Mouse (Mus musculus): ENCODE data around the gene Il27ra. TPM values are rescaled to one million over a fixed set of nuclear protein-coding genes. Genes with fewer than 3 reads are reported as not detected.

The Il27ra gene
- polyA plus RNA-seq, 1 experiment from 2014 or later: 0.66 TPM

GRCm38 (mm10) chr8:84032777-84033176 is 9.6 kb downstream of the Il27ra start:
- no peak overlapping the region for H3K27ac ChIP-seq
- no peak overlapping the region for H3K4me3 ChIP-seq
- H3K9ac ChIP-seq: no peak overlapping the region
- no peak for ATAC-seq (ENCODE audit: low FRiP score)
- H3K9me3 ChIP-seq: no peaks in the 10 kb centered on the region
- H3K36me3 ChIP-seq: no peaks in the 10 kb centered on the region
- 77% methylated on average over 4 of the region's 4 CpGs for WGBS
- H3K4me2 ChIP-seq: no peak overlapping the region
- H3K27me3 ChIP-seq: peaks cover 35% of the 10 kb centered on the region
- H3K4me1 ChIP-seq (replicated peaks): no peaks in the 10 kb centered on the region

GRCm38 (mm10) chr8:84029272-84029671 is 13.1 kb downstream of the Il27ra start:
- H3K36me3 ChIP-seq: no peaks in the 10 kb centered on the region
- ATAC-seq (ENCODE audit: low FRiP score): no peak

GRCm38 (mm10) chr8:84027449-84027848 is 14.9 kb downstream of the Il27ra start:
- H3K27me3 ChIP-seq: peaks cover 61% of the 10 kb centered on the region
- WGBS: 12% methylated on average over 10 of the region's 10 CpGs
- H3K27ac ChIP-seq: no peak overlapping the region
- no peaks in the 10 kb centered on the region for H3K36me3 ChIP-seq
- no peak overlapping the region for H3K4me2 ChIP-seq
- no peaks in the 10 kb centered on the region for H3K9me3 ChIP-seq
- H3K4me1 ChIP-seq (replicated peaks): peaks cover 14% of the 10 kb centered on the region
- H3K9ac ChIP-seq: no peak overlapping the region
- no peak overlapping the region for H3K4me3 ChIP-seq
- ATAC-seq (ENCODE audit: low FRiP score): no peak

More at GRCm38 (mm10) chr8:84029272-84029671, 13.1 kb downstream of the Il27ra start:
- Histone ChIP-seq H3K4me1 (replicated peaks) (peaks cover 14% of the 10 kb centered on the region), H3K9ac (no peak overlapping the region), H3K27ac (no peak overlapping the region), H3K4me3 (no peak overlapping the region), H3K9me3 (no peaks in the 10 kb centered on the region), H3K4me2 (no peak overlapping the region), H3K27me3 (peaks cover 48% of the 10 kb centered on the region)
- 88% methylated on average over 5 of the region's 5 CpGs for WGBS

GRCm38 (mm10) chr8:84025863-84026262 is 16.5 kb downstream of the Il27ra start:
- Histone ChIP-seq H3K9me3 (no peaks in the 10 kb centered on the region), H3K9ac (peak overlapping the region; percentile 72), H3K27ac (no peak overlapping the region), H3K4me2 (peak overlapping the region; percentile 86), H3K4me3 (peak overlapping the region; percentile 51), H3K4me1 (replicated peaks) (peaks cover 18% of the 10 kb centered on the region), H3K36me3 (no peaks in the 10 kb centered on the region), H3K27me3 (peaks cover 77% of the 10 kb centered on the region)
- peak; percentile 81 for ATAC-seq (ENCODE audit: low FRiP score)
- 1% methylated on average over 38 of the region's 41 CpGs for WGBS

GRCm38 (mm10) chr8:84024171-84024570 is 18.2 kb downstream of the Il27ra start:
- Histone ChIP-seq H3K9me3 (no peaks in the 10 kb centered on the region), H3K4me1 (replicated peaks) (peaks cover 18% of the 10 kb centered on the region), H3K27ac (no peak overlapping the region), H3K9ac (no peak overlapping the region), H3K4me2 (no peak overlapping the region), H3K27me3 (peaks cover 86% of the 10 kb centered on the region), H3K36me3 (no peaks in the 10 kb centered on the region), H3K4me3 (no peak overlapping the region)
- WGBS: 9% methylated on average over 10 of the region's 10 CpGs
- ATAC-seq (ENCODE audit: low FRiP score): no peak

GRCm38 (mm10) chr8:84023631-84024030 is 18.8 kb downstream of the Il27ra start:
- 62% methylated on average over 1 of the region's 1 CpGs for WGBS
- ATAC-seq (ENCODE audit: low FRiP score): no peak
- peaks cover 18% of the 10 kb centered on the region for H3K4me1 ChIP-seq (replicated peaks)

GRCm38 (mm10) chr8:84023085-84023484 is 19.3 kb downstream of the Il27ra start:
- Histone ChIP-seq H3K36me3 (no peaks in the 10 kb centered on the region), H3K27ac (no peak overlapping the region), H3K4me3 (no peak overlapping the region), H3K27me3 (peaks cover 75% of the 10 kb centered on the region), H3K9me3 (no peaks in the 10 kb centered on the region), H3K4me2 (no peak overlapping the region), H3K9ac (no peak overlapping the region), H3K4me1 (replicated peaks) (peaks cover 18% of the 10 kb centered on the region)
- 61% methylated on average over 5 of the region's 5 CpGs for WGBS
- no peak for ATAC-seq (ENCODE audit: low FRiP score)

More at GRCm38 (mm10) chr8:84023631-84024030, 18.8 kb downstream of the Il27ra start:
- Histone ChIP-seq H3K4me3 (no peak overlapping the region), H3K9ac (no peak overlapping the region), H3K36me3 (no peaks in the 10 kb centered on the region), H3K9me3 (no peaks in the 10 kb centered on the region), H3K27ac (no peak overlapping the region), H3K4me2 (no peak overlapping the region), H3K27me3 (peaks cover 80% of the 10 kb centered on the region)

GRCm38 (mm10) chr8:84021569-84021968 is 20.8 kb downstream of the Il27ra start:
- no peak for ATAC-seq (ENCODE audit: low FRiP score)
- peaks cover 14% of the 10 kb centered on the region for H3K4me1 ChIP-seq (replicated peaks)
- no peaks in the 10 kb centered on the region for H3K36me3 ChIP-seq
- no peak overlapping the region for H3K27ac ChIP-seq
- WGBS: 43% methylated on average over 12 of the region's 12 CpGs
- H3K4me3 ChIP-seq: no peak overlapping the region
- H3K27me3 ChIP-seq: peaks cover 62% of the 10 kb centered on the region
- no peak overlapping the region for H3K4me2 ChIP-seq
- H3K9ac ChIP-seq: no peak overlapping the region
- no peaks in the 10 kb centered on the region for H3K9me3 ChIP-seq

GRCm38 (mm10) chr8:84021096-84021495 is 21.3 kb downstream of the Il27ra start, which contains the start of gene Palm3:
TSS of gene Palm3 (plus strand) at chr8:84021471.
- H3K9ac ChIP-seq: no peak within 1 kb of the TSS
- WGBS: 4% methylated on average over 18 of the region's 18 CpGs
- peaks cover 58% of the 10 kb centered on the region for H3K27me3 ChIP-seq
- no peak within 1 kb of the TSS for H3K4me3 ChIP-seq
- ATAC-seq (ENCODE audit: low FRiP score): no peak
- peaks cover 9% of the 10 kb centered on the region for H3K4me1 ChIP-seq (replicated peaks)
- no peak within 1 kb of the TSS for H3K27ac ChIP-seq
- H3K36me3 ChIP-seq: no peaks in the 10 kb centered on the region
- H3K9me3 ChIP-seq: no peaks in the 10 kb centered on the region
- no peak within 1 kb of the TSS for H3K4me2 ChIP-seq

- Histone ChIP-seq H3K9ac (no peak overlapping the region), H3K9me3 (no peaks in the 10 kb centered on the region), H3K4me1 (replicated peaks) (peaks cover 4% of the 10 kb centered on the region; the same call in 1 of the 2 replicates), H3K27me3 (peaks cover 45% of the 10 kb centered on the region), H3K27ac (no peak overlapping the region), H3K4me2 (no peak overlapping the region), H3K36me3 (no peaks in the 10 kb centered on the region), H3K4me3 (no peak overlapping the region)
- no peak for ATAC-seq (ENCODE audit: low FRiP score)
- WGBS: 87% methylated on average over 9 of the region's 9 CpGs
Observed at GRCm38 (mm10) chr8:84019738-84020137, 22.7 kb downstream of the Il27ra start.

GRCm38 (mm10) chr8:84015833-84016232 is 26.6 kb downstream of the Il27ra start:
- WGBS: 91% methylated on average over 5 of the region's 5 CpGs
- no peak overlapping the region for H3K4me3 ChIP-seq
- H3K4me1 ChIP-seq (replicated peaks): peaks cover 17% of the 10 kb centered on the region
- H3K27me3 ChIP-seq: peaks cover 47% of the 10 kb centered on the region
- no peak overlapping the region for H3K27ac ChIP-seq
- no peaks in the 10 kb centered on the region for H3K36me3 ChIP-seq
- no peak overlapping the region for H3K4me2 ChIP-seq
- H3K9me3 ChIP-seq: no peaks in the 10 kb centered on the region
- no peak overlapping the region for H3K9ac ChIP-seq
- ATAC-seq (ENCODE audit: low FRiP score): no peak

- Histone ChIP-seq H3K27me3 (peaks cover 47% of the 10 kb centered on the region), H3K9me3 (no peaks in the 10 kb centered on the region), H3K9ac (peak overlapping the region; percentile 51), H3K36me3 (no peaks in the 10 kb centered on the region), H3K27ac (no peak overlapping the region), H3K4me3 (peak overlapping the region; percentile 56), H3K4me2 (peak overlapping the region; percentile 98), H3K4me1 (replicated peaks) (peaks cover 27% of the 10 kb centered on the region)
- no peak for ATAC-seq (ENCODE audit: low FRiP score)
- WGBS: 8% methylated on average over 35 of the region's 35 CpGs
Observed at GRCm38 (mm10) chr8:84012499-84013165, 29.8 kb downstream of the Il27ra start.
